Mouse (Mus musculus): ENCODE results near the gene Nfatc2ip.

Gene Nfatc2ip

GRCm38 (mm10) chr7:126396298-126397119, at the start of gene Nfatc2ip:
Nfatc2ip (minus strand) TSS chr7:126396737.
- CTCF ChIA-PET = no interaction called here

GRCm38 (mm10) chr7:126446217-126446616, 49.7 kb upstream of the Nfatc2ip start:
- CTCF ChIA-PET = interaction anchor here (0.7 to 0.9 kb wide), 2 partner anchors 24 to 799 kb away, joined by 6 to 13 read pairs; no protein-coding TSS in a partner anchor

- CTCF ChIA-PET = no interaction called here
Measured at GRCm38 (mm10) chr7:126445104-126445815, 48.7 kb upstream of the Nfatc2ip start.

GRCm38 (mm10) chr7:126444536-126444935, 48.0 kb upstream of the Nfatc2ip start:
- CTCF ChIA-PET = no interaction called here

GRCm38 (mm10) chr7:126443997-126444396, 47.5 kb upstream of the Nfatc2ip start:
- CTCF ChIA-PET = no interaction called here

- CTCF ChIA-PET = no interaction called here
Measured at GRCm38 (mm10) chr7:126440134-126440533, 43.6 kb upstream of the Nfatc2ip start.

GRCm38 (mm10) chr7:126436851-126437250, 40.3 kb upstream of the Nfatc2ip start:
- CTCF ChIA-PET = interaction anchor here (0.8 to 1.3 kb wide), 3 partner anchors 9 to 82 kb away, joined by 3 read pairs; partner anchors contain the start of gene Cd19

- CTCF ChIA-PET = interaction anchor here (0.6 to 1.3 kb wide), 4 partner anchors 9 to 38 kb away, joined by 3 to 5 read pairs (median 3); partner anchors contain the start of gene Cd19
Measured at GRCm38 (mm10) chr7:126435801-126436200, 39.3 kb upstream of the Nfatc2ip start.

GRCm38 (mm10) chr7:126434726-126435125, 38.2 kb upstream of the Nfatc2ip start:
- CTCF ChIA-PET = no interaction called here

- CTCF ChIA-PET = interaction anchor here (0.6 kb wide), 1 partner anchor 25 kb away, joined by 4 read pairs; no protein-coding TSS in a partner anchor
Measured at GRCm38 (mm10) chr7:126430167-126430566, 33.6 kb upstream of the Nfatc2ip start.

GRCm38 (mm10) chr7:126429503-126429898, 33.0 kb upstream of the Nfatc2ip start:
- CTCF ChIA-PET = no interaction called here

GRCm38 (mm10) chr7:126428631-126429502, 32.3 kb upstream of the Nfatc2ip start, which contains the start of gene Rabep2:
Rabep2 (plus strand) TSS chr7:126428759.
- CTCF ChIA-PET = interaction anchor here (0.6 kb wide), 1 partner anchor 209 kb away, joined by 3 read pairs; no protein-coding TSS in a partner anchor

- CTCF ChIA-PET = interaction anchor here (0.6 to 0.7 kb wide), 2 partner anchors 210 to 299 kb away, joined by 3 to 6 read pairs; no protein-coding TSS in a partner anchor
Measured at GRCm38 (mm10) chr7:126428154-126428553, 31.6 kb upstream of the Nfatc2ip start.

GRCm38 (mm10) chr7:126427323-126427860, 30.9 kb upstream of the Nfatc2ip start:
- CTCF ChIA-PET = interaction anchor here (0.6 to 0.8 kb wide), 5 partner anchors 9 to 298 kb away, joined by 3 to 6 read pairs (median 3); no protein-coding TSS in a partner anchor

- CTCF ChIA-PET = interaction anchor here (0.5 kb wide), 1 partner anchor 358 kb away, joined by 3 read pairs; no protein-coding TSS in a partner anchor
Measured at GRCm38 (mm10) chr7:126424161-126424560, 27.6 kb upstream of the Nfatc2ip start.

- CTCF ChIA-PET = interaction anchor here (0.6 to 1.2 kb wide), 2 partner anchors 24 to 25 kb away, joined by 4 to 13 read pairs; no protein-coding TSS in a partner anchor
Measured at GRCm38 (mm10) chr7:126421756-126422155, 25.2 kb upstream of the Nfatc2ip start.

- CTCF ChIA-PET = interaction anchor here (0.5 to 1.0 kb wide), 2 partner anchors 13 to 1625 kb away, joined by 3 to 8 read pairs; no protein-coding TSS in a partner anchor
Measured at GRCm38 (mm10) chr7:126418496-126418895, 22.0 kb upstream of the Nfatc2ip start.

GRCm38 (mm10) chr7:126417606-126418005, 21.1 kb upstream of the Nfatc2ip start:
- CTCF ChIA-PET = no interaction called here

GRCm38 (mm10) chr7:126417045-126417444, 20.5 kb upstream of the Nfatc2ip start:
- CTCF ChIA-PET = interaction anchor here (0.6 kb wide), 1 partner anchor 59 kb away, joined by 4 read pairs; no protein-coding TSS in a partner anchor

- CTCF ChIA-PET = interaction anchor here (0.6 kb wide), 1 partner anchor 60 kb away, joined by 4 read pairs; no protein-coding TSS in a partner anchor
Measured at GRCm38 (mm10) chr7:126416615-126417014, 20.1 kb upstream of the Nfatc2ip start.

Measured in spleen, embryonic (tissue).